In genomic region chr19:53657437-53657836, GRCm38 (mm10) we compare ENCODE assay signal across 1 mouse cellular context.
TF ChIP-seq lines count a peak whose summit lies in the region.

No protein-coding gene starts in this region.

TF ChIP-seq in MEL, 35 proteins besides CTCF, POLR2A, EP300 and RAD21 (continued from another document):
- TF ChIP-seq NRF1 (IDR thresholded peaks at IDR 0.05; ENCODE audit: insufficient read depth, low read depth, low read length, poor library complexity, severe bottlenecking) (no peak), ZC3H11A (IDR thresholded peaks at IDR 0.05; ENCODE audit: low read depth, low read length) (no peak), GABPA (IDR thresholded peaks at IDR 0.05; ENCODE audit: low read depth, low read length) (no peak), POLR2AphosphoS5 (IDR thresholded peaks at IDR 0.05; ENCODE audit: borderline replicate concordance, low read depth, low read length) (no peak), MXI1 (IDR thresholded peaks at IDR 0.05; ENCODE audit: low read depth, low read length) (no peak), MAX (IDR thresholded peaks at IDR 0.05; ENCODE audit: low read length) (no peak), MEF2A (IDR thresholded peaks at IDR 0.05; ENCODE audit: extremely low read depth, insufficient replicate concordance, low read depth, low read length, poor library complexity, severe bottlenecking) (no peak), BHLHE40 (IDR thresholded peaks at IDR 0.05; ENCODE audit: borderline replicate concordance, low read depth, low read length) (no peak), SMC3 (IDR thresholded peaks at IDR 0.05; ENCODE audit: low read depth, low read length) (no peak)
